Mouse (Mus musculus): ENCODE measurements around the gene Gm12166. TPM values are rescaled to one million over a fixed set of nuclear protein-coding genes. Genes with fewer than 3 reads are reported as not detected.

The Gm12166 gene
- polyA plus RNA-seq, 1 experiment from 2014 or later: 4.1 TPM

DNA sequence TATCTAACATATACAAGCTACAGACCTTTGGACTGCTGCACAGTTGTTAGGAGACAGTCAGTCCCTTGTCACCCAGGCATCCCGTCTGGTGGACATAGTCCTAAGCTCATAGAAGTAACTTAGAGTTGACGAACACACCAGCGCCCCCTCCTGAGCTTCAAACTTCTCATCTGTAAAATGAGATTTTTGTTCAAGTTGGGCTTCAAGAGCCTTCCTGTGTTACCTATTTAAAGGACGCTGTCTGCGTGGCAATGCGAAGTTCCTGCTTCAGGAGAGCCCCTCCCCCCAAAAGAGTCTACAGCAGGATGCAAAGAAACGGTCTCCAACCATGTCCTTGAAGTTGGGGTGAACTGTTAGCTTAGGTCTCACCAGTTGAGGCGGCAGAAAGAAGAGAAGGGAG, 18.7 kb upstream of the Gm12166 start:
- peaks cover under 1% of the 10 kb centered on the region; the same call in 1 of the 2 replicates for H3K27me3 ChIP-seq (replicated peaks)
- H3K4me1 ChIP-seq: peaks cover 38% of the 10 kb centered on the region
- no peaks in the 10 kb centered on the region for H3K9me3 ChIP-seq (replicated peaks)
- no peak overlapping the region for H3K27ac ChIP-seq
- H3K36me3 ChIP-seq: no peaks in the 10 kb centered on the region
- WGBS (ENCODE audit: insufficient replicate concordance): 59% methylated on average over 8 of the region's 8 CpGs
- H3K9ac ChIP-seq: no peak overlapping the region
- no peak overlapping the region for H3K4me2 ChIP-seq
- ATAC-seq: no peak
- H3K4me3 ChIP-seq: no peak overlapping the region

DNA sequence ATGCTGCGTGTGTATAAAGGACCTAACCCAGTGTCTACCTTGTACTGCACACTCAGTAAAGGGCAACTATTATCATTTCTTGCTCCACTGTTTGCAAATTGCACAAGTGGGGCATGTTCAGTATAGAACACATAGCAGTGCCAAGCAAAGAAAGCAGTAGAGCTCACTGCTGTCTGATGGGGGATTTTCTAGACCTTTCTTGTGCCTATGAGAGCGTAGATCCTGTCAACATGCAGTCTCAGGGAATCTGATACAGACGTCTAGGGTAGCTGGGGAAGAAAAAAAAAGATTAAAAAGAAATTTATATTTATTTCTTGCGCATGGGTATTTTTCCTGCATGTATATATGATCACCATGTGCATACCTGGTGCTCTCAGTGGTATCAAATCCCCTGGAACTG, 18.0 kb upstream of the Gm12166 start:
- Histone ChIP-seq H3K36me3 (no peaks in the 10 kb centered on the region), H3K4me3 (no peak overlapping the region), H3K9me3 (replicated peaks) (no peaks in the 10 kb centered on the region), H3K9ac (no peak overlapping the region), H3K4me2 (no peak overlapping the region), H3K27ac (0 out of 2 replicates have a peak overlapping the region, but pooled peaks have one; percentile 73), H3K27me3 (replicated peaks) (peaks cover 7% of the 10 kb centered on the region; the same call in 1 of the 2 replicates), H3K4me1 (peaks cover 38% of the 10 kb centered on the region)
- WGBS (ENCODE audit: insufficient replicate concordance): 73% methylated on average over 4 of the region's 4 CpGs
- ATAC-seq: no peak

DNA sequence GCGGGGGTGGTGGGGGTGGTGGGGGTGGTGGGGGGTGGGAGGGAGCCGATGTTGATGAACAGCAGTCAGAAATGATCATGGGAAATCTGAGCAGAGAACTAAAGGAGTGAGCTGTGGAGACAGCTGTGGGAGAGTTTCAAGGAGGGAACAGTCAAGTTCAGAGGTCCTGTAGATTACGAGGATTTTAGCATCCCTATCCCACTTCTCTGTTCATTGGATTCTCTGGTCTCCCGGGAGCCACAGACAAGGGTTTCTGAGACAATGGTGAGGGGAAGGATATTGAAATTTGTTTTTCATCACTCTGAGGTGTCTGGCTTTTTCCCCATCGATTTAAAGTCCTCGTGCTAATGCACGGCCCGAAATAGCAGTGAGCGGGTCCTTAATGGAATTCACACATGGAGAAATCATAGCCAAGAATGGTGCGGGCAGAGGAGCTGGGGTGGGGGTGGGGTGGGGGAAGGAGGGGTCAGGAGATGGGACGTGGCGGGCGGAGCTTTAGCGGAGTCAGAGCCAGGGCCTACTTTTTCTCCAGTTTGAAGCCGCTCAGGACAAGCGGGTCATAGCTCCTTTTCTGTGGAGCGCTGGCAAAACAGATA, 17.4 kb upstream of the Gm12166 start:
- ATAC-seq: no peak
- Histone ChIP-seq H3K4me3 (no peak overlapping the region), H3K27me3 (replicated peaks) (peaks cover 13% of the 10 kb centered on the region), H3K9me3 (replicated peaks) (no peaks in the 10 kb centered on the region), H3K9ac (no peak overlapping the region), H3K27ac (peak overlapping the region; percentile 73), H3K4me2 (no peak overlapping the region), H3K4me1 (peaks cover 37% of the 10 kb centered on the region), H3K36me3 (no peaks in the 10 kb centered on the region)
- 68% methylated on average over 17 of the region's 17 CpGs for WGBS (ENCODE audit: insufficient replicate concordance)

- H3K4me2 ChIP-seq: no peak overlapping the region
- peak overlapping the region; percentile 73 for H3K27ac ChIP-seq
- no peak overlapping the region for H3K9ac ChIP-seq
- 47% methylated on average over 12 of the region's 12 CpGs for WGBS (ENCODE audit: insufficient replicate concordance)
- no peak for ATAC-seq
- peaks cover 14% of the 10 kb centered on the region for H3K27me3 ChIP-seq (replicated peaks)
- H3K36me3 ChIP-seq: no peaks in the 10 kb centered on the region
- H3K4me1 ChIP-seq: peaks cover 37% of the 10 kb centered on the region
- H3K9me3 ChIP-seq (replicated peaks): no peaks in the 10 kb centered on the region
- H3K4me3 ChIP-seq: no peak overlapping the region
Observed at GRCm38 (mm10) chr11:46068756-46069407, 16.8 kb upstream of the Gm12166 start.

- Histone ChIP-seq H3K36me3 (no peaks in the 10 kb centered on the region), H3K9ac (no peak overlapping the region), H3K4me2 (no peak overlapping the region), H3K27me3 (replicated peaks) (peaks cover 26% of the 10 kb centered on the region), H3K4me3 (no peak overlapping the region), H3K4me1 (peaks cover 26% of the 10 kb centered on the region), H3K27ac (no peak overlapping the region), H3K9me3 (replicated peaks) (no peaks in the 10 kb centered on the region)
- 73% methylated on average over 10 of the region's 10 CpGs for WGBS (ENCODE audit: insufficient replicate concordance)
- no peak for ATAC-seq
Observed at GRCm38 (mm10) chr11:46067371-46068060, 15.4 kb upstream of the Gm12166 start.

DNA sequence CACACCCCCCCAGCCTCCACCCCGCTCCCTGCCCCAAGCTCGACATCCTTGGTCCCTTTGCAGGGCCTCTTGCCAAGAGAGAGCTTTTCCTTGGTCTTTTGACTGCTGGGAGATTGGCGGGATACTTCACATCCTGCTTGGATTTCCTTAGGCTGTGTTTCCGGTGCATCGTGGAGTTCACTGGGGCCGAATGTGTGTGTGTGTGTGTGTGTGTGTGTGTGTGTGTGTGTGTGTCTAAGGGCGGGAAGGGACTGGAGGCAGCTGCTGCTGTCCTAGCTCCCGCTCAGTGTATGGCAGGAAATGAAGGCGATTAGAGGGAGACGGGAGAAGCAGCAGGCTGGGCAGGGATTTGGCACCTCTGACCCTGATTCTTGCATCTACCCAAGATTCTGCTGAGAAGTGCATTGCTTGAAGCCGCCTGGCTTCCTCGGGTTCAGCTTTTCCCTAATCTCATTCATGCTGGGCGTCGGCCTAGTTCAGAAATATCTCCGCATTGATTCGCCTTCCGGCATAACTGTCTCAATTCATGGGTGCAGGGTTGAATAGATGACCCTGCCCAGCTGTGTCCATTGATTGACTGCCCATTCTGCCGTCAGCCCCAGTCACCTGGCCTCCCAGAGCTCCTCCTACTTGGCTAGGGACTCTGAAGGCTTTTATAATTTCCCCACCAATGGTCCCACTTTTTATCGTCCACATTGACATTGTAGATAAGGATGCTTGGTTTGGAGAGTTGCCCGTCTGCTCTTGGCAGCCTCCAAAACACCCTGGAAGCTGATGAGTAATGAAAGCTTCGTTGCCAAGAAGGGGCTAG, 13.3 kb upstream of the Gm12166 start:
- peaks cover 33% of the 10 kb centered on the region for H3K27me3 ChIP-seq (replicated peaks)
- peak; percentile 58 for ATAC-seq

DNA sequence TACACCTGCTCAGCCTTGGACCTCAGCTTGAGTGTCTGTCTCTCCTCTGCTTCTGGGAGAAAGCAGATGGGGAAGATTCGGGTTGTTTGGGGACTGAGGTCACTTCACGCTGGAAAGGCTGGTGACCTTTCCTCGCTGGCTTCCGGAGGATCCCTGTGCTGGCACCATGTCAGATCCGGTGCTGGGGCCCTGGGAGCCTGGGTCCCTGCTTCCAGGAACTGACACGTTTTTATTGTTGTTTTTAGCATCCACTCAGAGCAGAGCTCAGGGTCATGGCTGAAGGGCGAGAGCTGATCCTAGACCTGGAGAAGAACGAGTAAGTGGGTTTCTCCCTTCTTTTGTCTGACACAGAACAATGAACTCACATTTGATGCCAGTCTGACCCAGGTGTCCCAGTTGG, 12.6 kb upstream of the Gm12166 start:
- 0 out of 2 replicates have a peak overlapping the region, but pooled peaks have one; percentile 62 for H3K27ac ChIP-seq
- no peak overlapping the region for H3K9ac ChIP-seq
- H3K9me3 ChIP-seq (replicated peaks): no peaks in the 10 kb centered on the region
- ATAC-seq: no peak
- H3K4me1 ChIP-seq: peaks cover 17% of the 10 kb centered on the region
- H3K36me3 ChIP-seq: no peaks in the 10 kb centered on the region
- H3K4me2 ChIP-seq: no peak overlapping the region
- 56% methylated on average over 8 of the region's 8 CpGs for WGBS (ENCODE audit: insufficient replicate concordance)
- peaks cover 33% of the 10 kb centered on the region for H3K27me3 ChIP-seq (replicated peaks)
- H3K4me3 ChIP-seq: no peak overlapping the region

More for the DNA sequence above, 13.3 kb upstream of the Gm12166 start:
- no peak overlapping the region for H3K9ac ChIP-seq
- no peak overlapping the region for H3K4me2 ChIP-seq
- H3K4me3 ChIP-seq: no peak overlapping the region
- H3K9me3 ChIP-seq (replicated peaks): no peaks in the 10 kb centered on the region
- 43% methylated on average over 21 of the region's 21 CpGs for WGBS (ENCODE audit: insufficient replicate concordance)
- peak overlapping the region; percentile 62 for H3K27ac ChIP-seq
- H3K4me1 ChIP-seq: peaks cover 17% of the 10 kb centered on the region
- no peaks in the 10 kb centered on the region for H3K36me3 ChIP-seq

- Histone ChIP-seq H3K27me3 (replicated peaks) (peaks cover 42% of the 10 kb centered on the region), H3K36me3 (no peaks in the 10 kb centered on the region), H3K4me3 (no peak overlapping the region), H3K9ac (no peak overlapping the region), H3K4me1 (peaks cover 9% of the 10 kb centered on the region), H3K9me3 (replicated peaks) (no peaks in the 10 kb centered on the region), H3K4me2 (no peak overlapping the region), H3K27ac (no peak overlapping the region)
- ATAC-seq: no peak
- WGBS (ENCODE audit: insufficient replicate concordance): 53% methylated on average over 9 of the region's 9 CpGs
Observed at GRCm38 (mm10) chr11:46062993-46063731, 11.0 kb upstream of the Gm12166 start.

DNA sequence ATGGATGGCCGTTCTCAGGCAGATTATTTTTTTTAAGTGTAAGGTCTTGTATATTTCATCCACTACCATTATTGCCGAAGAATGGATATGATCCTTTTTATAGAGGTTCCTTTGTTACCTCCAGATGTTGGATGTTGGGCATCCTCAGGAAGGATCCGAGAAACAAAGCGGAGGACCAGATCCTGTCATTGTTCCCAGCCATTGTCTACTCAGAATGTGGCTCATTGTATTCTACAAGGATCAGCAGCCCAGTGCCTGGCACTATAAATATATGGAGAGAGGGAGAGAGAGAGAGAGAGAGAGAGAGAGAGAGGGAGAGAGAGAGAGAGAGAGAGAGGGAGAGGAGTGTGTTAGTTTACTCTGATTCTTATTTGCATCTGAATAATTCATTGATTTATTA, 10.4 kb upstream of the Gm12166 start:
- Histone ChIP-seq H3K36me3 (no peaks in the 10 kb centered on the region), H3K9ac (no peak overlapping the region), H3K9me3 (replicated peaks) (no peaks in the 10 kb centered on the region), H3K27ac (no peak overlapping the region), H3K4me2 (no peak overlapping the region), H3K27me3 (replicated peaks) (peaks cover 47% of the 10 kb centered on the region), H3K4me1 (peaks cover 9% of the 10 kb centered on the region), H3K4me3 (no peak overlapping the region)
- no peak for ATAC-seq
- WGBS (ENCODE audit: insufficient replicate concordance): 68% methylated on average over 4 of the region's 4 CpGs

- no peak for ATAC-seq
- Histone ChIP-seq H3K36me3 (no peaks in the 10 kb centered on the region), H3K9me3 (replicated peaks) (no peaks in the 10 kb centered on the region), H3K27ac (no peak overlapping the region), H3K4me1 (peaks cover 9% of the 10 kb centered on the region), H3K27me3 (replicated peaks) (peaks cover 54% of the 10 kb centered on the region), H3K9ac (no peak overlapping the region), H3K4me3 (no peak overlapping the region), H3K4me2 (no peak overlapping the region)
- 28% methylated on average over 6 of the region's 6 CpGs for WGBS (ENCODE audit: insufficient replicate concordance)
Observed at GRCm38 (mm10) chr11:46061776-46062445, 9.8 kb upstream of the Gm12166 start.

GRCm38 (mm10) chr11:46060651-46061020, 8.5 kb upstream of the Gm12166 start:
- Histone ChIP-seq H3K4me3 (no peak overlapping the region), H3K9me3 (replicated peaks) (no peaks in the 10 kb centered on the region), H3K9ac (no peak overlapping the region), H3K27me3 (replicated peaks) (peaks cover 65% of the 10 kb centered on the region), H3K27ac (no peak overlapping the region), H3K36me3 (no peaks in the 10 kb centered on the region), H3K4me1 (peaks cover 12% of the 10 kb centered on the region), H3K4me2 (no peak overlapping the region)
- 43% methylated on average over 5 of the region's 5 CpGs for WGBS (ENCODE audit: insufficient replicate concordance)
- no peak for ATAC-seq
